Mouse (Mus musculus) embryo, embryonic 11 days (tissue): Measurements from ENCODE around the gene Vmn1r49.
"Not testable (repeated sequence)": the region's sequence is repeated elsewhere in the genome, so short reads cannot be mapped to it uniquely, and the experiment has no call there.

ENCODE experiments used
- DNase-seq: peaks from one replicate; pipeline ENCODE4 v3.0.0-alpha.2; 2015

Vmn1r49 gene

GRCm38 (mm10) chr6:90078406-90078805, at the start of gene Vmn1r49:
Gene Vmn1r49, minus strand, starts transcription at chr6:90078506.
- DNase-seq: no peak

- DNase-seq: not testable (repeated sequence)
Observed at GRCm38 (mm10) chr6:90122296-90122695, 44.0 kb upstream of the Vmn1r49 start, which contains the start of gene Vmn1r51. Gene Vmn1r51, plus strand, starts transcription at chr6:90122596.

- DNase-seq: no peak
Observed at GRCm38 (mm10) chr6:90101130-90101529, 22.8 kb upstream of the Vmn1r49 start, which contains the start of gene Vmn1r50. Gene Vmn1r50, plus strand, starts transcription at chr6:90101430.

DNA sequence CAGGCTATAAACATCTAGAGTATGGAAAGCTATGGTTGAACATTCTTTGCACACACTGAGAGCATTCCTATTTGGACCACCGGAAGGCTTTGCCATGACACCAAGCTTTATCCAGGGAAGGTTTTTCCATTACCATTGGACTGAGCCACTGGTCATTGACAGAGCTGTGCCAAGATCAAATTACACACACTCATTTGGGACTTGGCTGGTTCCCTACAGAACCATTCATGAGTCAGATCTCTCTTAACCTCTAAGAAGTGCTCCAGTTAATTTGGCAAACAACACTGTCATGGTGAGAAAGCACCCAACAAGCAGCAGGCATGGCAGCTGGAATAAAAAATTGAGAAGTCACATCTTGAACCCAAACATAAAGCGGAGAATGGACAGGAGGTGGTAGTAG, 22.3 kb upstream of the Vmn1r49 start:
- no peak for DNase-seq

- not testable (repeated sequence) for DNase-seq
Observed at GRCm38 (mm10) chr6:90036741-90037140, 41.6 kb downstream of the Vmn1r49 start, which contains the start of gene Vmn1r48. Gene Vmn1r48, minus strand, starts transcription at chr6:90036841.
